Mouse (Mus musculus) brain, embryonic 18.5 days (tissue): ENCODE results near the gene Fancc.
"Not testable (repeated sequence)": the region's sequence is repeated elsewhere in the genome, so short reads cannot be mapped to it uniquely, and the experiment has no call there.

Experiments used
- DNase-seq: peaks from one replicate; pipeline ENCODE4 v3.0.0-alpha.2; 2012; ENCODE audit warnings: low read depth, low spot score

Gene Fancc

DNA sequence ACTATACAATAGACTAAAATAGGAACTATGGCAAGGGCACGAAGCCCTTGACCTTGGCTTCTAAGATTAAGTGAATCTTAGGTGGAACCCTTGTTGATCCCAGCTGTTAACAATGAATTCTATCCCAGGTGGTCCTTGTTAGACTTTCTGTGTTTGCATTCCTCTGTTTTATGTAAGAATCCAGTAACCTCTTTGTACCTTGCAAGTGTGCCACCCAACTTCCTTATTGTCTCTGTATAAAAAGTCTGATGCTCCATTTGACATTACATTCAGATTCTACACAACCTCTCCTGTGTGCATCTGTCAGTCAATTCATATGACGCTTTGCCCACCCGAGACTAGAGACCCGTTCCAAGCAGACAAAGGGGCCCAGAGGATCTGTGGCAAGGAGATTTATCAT lies 143.8 kb downstream of the Fancc start:
- not testable (repeated sequence) for DNase-seq

DNA sequence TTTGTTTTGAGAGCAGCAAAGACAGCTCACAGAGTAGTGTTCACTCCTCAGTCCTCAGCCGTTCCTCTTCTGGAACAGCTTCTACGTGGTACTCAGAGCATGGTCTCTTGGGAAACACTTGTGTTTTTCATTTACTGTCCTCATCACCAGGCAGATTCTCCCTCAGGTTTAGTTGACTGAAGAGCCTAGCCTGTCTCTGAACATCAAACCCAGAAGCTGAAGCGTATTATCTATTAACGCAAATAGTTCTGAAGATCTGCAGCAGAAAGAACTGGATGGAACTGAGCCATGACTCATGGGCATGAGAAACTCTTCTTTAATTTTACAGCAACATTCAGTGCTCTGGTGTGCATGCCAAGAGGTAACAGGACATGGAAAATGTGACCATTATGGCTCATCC lies 147.0 kb downstream of the Fancc start:
- DNase-seq = no peak

DNA sequence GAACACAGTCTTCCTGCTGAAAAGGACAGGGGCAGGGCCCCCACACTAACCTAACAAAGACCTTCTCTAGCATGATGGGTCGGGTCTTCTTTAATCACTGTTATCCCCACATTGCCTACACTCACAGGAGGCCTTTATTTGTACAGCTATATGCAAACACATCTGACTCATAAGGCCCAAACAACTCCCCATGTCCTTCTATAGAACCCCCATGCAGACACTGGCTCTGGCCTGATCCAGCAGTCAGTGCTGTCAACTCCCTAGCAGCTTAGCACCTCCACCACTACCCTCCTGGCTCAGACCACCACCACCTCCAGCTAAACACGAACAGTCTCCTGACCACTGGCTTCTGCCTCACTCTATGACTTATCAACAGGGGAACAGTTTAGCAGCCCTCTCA lies 149.4 kb downstream of the Fancc start:
- no peak for DNase-seq

DNA sequence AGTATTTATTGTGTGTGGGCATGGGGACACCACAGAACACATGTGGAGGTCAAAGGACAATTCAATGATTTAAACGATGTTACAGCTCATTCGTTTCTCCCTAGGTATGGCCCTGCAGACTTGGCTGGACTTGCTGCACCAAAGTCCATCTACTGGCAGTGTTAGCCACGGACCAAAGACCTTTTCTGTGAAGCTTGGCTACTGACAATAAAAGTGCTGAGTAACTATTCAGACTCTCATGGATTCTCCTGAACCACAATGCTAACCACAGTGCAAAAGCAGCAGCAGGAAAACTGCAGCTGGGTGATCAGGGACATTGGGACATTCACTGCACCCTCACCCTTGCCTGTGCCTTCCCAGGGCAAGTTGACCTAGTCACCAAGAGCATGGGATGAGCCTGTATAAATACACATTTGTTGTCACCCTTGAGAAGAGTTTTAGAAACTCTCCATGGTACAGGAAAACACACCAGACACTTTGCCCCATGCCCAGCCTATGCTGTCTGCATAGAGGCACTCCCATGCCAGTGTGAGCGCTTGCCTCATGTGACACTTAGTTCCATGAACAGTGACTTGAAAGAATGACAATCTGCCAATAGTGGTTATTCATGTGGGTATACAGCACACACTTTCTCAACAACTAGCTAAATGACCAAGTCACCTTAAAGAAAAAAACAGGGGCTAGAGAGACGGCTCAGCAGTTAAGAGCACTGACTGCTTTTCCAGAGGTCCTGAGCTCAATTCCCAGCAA lies 151.4 kb downstream of the Fancc start:
- no peak for DNase-seq

DNA sequence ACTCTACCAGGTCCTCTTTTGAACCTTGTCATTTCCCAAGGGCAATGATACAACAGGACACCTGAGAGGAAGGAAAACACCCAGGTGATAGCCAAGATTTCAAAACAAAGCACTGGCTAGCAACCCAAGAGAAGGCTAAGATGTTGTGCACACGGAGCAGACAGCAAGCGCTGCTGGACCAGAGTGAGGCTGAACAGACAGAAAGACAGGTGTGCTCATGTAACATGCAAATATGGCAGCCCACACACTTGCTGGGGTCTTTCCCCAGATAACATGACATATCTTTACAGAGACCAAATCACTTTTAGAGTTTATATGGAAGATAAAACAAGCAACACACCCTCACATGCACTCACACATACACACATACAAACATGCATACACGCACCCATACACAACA lies 152.6 kb downstream of the Fancc start:
- no peak for DNase-seq

DNA sequence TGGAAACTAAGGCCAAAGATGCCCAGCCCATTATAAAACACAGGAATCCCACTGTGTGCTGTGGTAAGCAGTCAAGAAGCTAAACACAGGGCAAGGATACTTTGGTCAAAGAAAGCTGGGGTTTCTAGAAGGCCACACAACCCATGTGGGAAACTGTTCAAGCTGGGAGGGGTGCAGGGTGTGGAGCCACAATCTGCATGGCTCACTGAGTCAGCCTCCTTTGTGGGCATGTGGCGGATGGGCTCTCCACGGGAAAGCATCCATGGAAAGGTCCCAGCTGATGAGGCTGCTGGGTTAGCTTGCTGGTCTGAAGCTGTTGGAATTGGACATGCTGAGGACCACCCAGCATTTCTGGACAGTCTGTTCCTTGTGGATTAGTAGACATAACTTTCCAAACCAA lies 154.3 kb downstream of the Fancc start:
- no peak for DNase-seq

DNA sequence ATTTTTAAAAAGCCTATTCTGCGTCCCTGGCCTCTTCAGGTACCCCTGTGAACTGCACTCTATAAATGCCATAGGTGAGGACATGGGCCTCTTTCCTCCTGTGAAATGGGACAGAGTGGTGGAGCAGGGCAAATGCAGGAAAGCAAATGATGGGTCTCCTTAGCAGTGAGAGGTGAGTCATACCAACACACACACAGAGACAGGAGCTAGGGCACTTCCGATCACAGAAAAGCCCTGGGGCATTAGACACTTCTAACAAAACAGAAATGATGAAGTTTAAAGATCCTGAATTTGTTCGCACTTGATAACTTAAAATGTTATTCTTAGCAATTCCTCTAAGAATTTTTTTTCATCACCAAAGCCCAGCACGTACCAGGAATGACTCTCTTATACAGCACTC lies 157.1 kb downstream of the Fancc start:
- DNase-seq = no peak

DNA sequence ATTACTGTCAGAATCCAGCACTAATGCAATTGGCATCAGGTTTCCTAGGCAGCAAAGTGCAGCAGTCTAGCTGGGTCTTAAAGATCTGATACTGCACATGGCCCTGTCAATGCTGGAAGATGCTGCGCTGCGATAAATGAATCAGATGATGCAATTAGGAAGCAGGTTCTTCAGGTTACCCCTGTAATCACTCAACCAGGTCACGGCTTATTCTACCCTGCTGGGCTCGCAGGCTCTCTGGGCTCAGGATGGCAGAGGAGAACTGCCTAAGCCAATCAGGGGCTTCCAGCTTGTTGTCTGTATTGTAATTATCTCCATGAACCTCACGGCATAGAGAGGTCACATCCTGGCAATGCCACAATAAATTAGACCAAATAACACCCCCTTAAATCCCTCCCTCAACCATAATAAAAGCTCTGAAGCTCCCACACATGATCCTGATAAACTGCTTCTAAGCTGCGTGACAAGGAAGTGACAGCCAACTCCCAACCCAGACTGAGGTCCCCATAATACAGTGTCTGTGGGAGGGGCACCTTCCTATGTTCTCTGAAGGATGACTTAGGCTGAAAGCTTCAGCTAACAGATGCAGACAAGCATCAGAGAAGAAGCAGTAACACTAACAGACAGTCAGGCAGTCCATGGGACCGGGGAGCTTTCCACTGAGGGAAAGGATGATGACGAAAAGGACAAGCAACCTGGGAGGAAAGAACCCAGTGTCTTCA lies 159.7 kb downstream of the Fancc start:
- DNase-seq = no peak

DNA sequence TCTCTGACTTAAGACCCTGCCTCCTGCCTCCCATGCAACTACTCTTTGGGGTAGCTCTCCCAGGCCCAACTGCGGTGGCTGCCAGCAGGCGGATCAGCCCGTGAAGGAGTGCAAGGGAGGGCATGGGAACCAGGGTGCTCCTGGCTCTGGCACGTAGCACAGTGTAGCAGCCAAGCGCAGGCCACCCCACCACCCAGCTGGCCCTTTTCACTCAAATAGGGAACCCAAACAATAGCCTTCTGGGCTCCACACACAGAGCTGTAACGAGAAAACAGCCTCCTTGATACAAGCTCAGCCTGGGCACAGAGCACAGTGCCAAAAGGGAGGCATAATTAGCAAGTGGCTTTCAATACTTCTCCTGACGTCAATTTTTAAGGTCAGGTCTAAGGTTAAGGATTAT lies 160.7 kb downstream of the Fancc start:
- peak; percentile 28 for DNase-seq

DNA sequence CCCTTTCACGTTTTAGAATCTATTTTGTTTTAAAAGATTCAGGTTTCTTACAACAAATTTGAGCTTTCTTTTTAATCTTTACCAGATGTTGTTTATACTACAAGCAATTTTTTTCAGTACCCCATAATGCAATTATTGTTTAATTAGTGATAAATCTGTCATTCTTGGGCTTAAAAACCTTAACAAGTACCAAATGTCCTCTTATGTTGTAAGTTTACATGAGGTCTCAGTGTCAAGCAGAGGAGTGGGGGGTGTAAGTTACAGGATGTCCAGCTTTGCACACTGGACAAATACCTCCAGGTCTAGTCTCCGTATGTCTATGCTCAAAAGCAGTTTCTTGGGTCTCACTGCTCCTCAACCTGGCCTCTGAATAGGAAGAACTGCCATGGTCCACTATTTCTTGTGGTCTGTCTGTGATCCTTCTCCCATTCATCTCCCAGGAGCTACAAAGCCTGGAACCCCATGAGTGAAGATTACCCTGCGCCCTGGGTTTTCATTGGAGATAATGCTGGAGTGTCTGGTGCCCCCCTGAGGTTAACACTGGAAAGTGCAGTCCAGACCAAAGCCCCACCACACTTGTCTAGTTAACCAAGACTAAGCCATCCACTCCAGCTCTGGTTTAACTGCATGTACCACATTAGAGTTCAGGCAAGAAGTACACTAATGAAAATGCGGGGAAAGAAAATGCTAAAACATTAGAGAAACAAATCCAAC lies 161.5 kb downstream of the Fancc start:
- no peak for DNase-seq

DNA sequence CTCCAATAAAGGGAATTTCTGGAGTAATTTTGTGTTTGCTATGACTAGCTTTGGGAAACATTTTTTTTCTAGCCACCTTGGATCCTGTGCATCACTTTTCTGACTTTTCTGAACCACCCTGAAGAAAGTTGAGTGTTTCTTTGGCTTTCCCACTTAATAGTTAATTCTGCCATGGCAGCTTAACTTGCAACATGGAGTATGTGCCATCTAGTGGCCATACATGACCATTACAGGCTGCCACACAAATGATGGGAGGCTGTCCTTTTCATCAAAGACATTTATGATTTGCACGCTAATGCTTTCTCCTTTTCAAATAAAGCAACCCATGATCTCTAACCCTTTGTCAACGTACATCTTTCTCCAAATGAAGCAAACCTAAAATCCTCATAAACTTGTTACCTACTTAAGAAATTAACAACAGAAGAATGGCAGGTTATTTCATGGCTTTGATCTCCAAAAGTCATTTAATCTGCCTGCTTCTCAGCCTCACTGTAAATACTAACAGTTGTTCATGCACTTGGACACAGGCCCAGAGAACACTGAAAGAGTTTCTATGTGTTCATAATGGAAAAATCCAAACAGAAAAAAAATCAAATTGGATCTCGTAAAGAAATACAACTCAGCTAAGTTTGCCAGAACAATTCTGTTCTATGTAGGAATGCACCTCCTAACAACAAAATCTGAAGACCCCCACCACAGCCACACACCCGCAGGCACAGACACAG lies 164.3 kb downstream of the Fancc start:
- DNase-seq = no peak

DNA sequence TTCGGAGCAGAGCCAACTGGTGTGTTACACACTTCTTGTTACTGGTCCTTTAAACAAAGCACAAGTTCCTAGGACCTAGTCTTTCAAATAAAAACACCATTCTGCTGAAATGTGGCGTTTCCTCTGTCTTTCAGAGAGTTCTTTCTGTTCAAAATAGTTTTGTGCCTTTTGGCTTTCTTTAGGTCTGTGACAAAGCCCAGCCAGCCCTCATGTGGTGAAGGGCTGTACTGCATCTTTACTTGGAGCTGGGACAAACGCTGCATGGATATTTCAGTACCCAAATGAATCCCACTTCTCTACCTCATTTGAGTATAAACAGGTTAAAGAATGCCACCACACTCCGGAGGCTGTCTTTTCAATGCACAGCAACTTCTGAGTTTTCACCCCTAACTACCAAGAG lies 165.7 kb downstream of the Fancc start:
- DNase-seq = no peak

DNA sequence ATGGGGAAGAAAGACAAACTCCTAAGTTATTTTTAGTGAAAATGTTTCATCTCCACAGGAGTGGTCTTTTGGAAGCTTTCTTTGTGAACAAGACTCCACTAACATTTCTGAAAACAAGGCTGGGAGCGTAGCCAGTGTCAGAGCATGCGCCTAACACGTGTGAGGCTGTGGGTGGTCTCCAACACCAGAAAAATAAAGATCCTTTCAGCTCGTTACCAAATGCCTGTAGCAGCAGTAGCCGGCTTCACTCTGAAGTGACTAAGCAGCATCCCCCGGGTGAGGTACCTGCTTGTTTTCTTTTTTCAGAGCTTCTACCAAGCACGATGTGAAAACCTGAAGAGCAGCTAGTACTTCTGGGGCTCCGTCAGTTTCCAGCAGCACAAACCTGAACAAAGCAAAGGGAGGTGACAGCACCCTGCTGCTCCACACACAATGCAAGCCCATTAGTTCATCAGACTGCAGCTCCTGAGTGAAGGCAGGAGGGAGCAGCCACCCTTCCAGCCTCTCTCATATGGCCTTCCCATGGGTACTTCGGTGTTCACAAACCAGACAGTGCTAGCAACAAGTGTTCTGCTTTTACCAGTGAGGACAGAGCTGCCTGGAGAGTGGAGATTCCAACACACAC lies 166.7 kb downstream of the Fancc start:
- DNase-seq = no peak

DNA sequence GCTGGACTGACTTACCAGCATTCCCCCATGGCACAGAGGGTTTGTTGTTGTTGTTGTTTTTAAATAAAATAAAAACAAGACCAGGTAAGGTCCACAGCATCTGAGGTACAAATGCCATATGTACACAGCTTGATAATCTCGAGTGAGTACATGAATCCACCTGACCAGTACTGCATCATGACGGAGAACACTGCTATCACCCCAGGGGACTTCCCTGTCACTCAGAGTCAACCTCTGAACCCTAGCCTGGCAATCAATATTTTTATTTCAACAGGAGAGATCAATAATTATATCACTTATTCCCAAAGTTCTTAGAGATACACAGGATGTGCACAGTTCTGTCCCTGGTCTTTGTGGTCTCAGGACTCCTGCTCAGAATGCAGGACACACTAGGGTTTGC lies 171.1 kb downstream of the Fancc start:
- DNase-seq = no peak

DNA sequence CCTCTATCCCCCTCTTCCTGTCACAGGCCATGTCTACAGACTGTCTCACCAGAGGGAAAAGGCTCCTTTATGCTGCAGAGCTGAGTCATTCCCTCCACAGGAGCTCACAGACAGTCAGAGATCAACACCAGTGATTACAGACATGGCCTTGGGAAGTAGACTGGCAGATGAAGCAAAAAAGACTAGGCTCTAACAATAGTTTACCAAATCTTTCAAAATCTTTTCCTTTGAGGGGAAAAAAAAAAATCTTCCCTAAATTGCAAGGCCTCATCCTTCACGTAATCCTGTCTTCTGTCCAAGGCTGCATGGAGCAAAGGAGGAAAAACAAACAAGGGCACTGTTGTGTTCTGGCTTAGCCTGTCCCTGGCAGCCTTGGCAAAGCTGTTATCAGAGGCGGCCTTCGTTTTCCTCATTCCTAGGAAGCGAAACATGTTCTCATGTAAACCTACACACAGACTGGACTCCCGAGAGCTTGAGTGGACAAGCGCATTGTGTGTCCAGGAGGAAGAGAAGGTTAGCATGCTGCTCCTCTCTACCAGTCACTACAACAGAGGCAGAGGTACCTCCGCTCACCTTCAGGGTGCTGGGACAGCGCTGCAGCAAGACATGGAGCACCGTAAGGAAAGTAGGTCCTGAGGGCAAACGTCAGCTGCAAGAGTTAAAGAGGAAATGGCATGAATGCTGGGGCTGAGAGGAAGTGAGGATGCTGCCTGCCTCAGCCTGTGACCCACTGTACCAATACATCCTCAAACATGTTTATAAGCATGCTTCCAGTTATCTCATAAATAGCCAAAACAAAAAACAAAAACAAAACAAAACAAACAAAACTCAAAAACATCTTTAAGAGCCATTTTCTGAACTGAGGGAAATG lies 171.9 kb downstream of the Fancc start:
- no peak for DNase-seq

DNA sequence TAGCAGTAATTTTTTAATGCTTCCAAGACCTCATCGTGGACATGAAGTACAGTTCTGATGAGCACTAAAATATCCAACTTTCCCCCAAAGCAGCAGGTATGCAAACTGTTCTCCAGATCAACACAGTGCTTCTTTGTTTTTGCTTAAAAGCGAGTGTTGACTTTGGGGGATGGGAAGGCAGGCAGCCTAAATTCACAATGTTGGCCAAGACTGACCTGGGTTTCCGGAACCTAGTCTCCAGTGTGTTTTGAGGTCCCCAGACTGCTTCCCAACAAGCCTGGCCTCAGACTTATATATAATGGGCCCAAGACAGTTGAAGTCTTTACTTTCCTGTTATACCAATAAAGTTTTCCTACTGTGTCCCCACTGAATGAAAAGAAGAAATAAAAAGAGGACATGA lies 172.8 kb downstream of the Fancc start:
- no peak for DNase-seq

DNA sequence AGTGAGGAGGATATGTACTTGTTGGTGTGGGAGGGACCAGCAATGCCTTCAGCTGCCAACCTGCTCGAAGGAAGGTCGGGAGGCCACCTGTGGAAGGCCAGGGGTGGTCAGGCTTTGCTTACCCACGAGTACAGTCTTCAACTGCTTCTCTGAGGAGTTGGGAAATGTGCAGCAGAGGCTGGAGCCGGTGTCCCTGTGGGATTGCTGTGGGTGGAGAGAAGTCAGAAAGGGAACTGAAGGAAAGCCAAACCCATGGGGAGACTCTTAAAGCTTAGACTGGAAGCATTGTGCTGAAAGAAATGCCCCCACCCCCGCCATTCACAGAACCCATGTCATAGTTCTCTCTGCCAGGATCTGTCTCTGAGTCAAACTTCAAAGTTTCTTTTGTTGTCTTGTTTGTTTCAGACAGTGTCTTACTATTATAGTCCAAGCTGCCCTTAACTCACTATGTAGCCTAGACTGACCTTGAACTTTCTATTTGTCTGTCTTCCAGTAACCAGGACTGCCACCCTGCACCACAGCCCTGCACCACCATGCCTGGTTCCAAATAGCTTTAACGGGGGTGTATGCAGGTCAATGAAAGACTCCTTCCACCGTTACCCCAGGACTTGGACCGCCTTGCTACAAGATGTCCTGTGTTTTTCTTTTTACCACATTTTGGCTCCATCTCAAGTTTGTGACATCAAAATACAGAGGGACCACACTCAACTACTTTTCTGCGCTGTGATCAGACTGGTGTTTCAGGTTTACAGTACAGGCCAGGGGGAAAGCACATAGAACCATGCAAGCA lies 173.6 kb downstream of the Fancc start:
- DNase-seq = no peak

DNA sequence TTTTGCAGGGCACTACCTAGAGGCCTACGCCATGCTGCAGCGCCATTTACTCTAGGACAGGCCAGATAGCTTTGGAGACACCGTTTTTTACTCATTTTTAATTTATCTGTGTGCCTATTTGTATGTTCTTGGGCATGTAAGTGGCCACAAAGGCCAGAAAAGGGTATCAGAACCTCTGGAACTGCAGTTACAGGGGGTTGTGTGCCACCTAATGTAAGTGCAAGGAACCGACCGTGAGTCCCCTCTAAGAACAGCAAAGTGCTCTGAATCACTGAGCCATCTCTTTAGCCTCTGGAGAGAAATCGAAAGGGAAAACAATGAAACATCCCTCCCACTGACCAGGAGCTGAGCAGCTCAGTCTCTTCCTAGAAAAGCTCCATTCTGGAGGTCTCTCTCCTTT lies 174.3 kb downstream of the Fancc start:
- no peak for DNase-seq

DNA sequence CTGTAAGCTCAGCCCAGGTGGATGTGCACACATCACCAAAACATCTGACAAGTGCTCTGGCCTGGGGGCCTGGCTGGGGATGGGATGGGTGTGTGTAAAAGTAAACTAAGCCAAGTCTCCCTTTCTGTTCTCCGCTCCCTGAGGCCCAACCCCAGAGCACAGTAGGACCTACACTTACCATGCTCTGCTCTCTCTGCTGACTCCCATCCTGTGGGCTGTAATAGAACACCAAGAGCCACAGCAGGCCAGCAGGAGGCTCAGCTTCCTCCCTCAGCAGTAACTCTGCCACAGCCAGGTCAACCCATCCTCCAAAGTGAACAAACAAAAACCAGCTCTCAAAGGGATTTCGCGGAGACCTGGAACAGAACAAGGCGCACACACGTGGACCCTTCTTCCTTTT lies 175.4 kb downstream of the Fancc start:
- no peak for DNase-seq

DNA sequence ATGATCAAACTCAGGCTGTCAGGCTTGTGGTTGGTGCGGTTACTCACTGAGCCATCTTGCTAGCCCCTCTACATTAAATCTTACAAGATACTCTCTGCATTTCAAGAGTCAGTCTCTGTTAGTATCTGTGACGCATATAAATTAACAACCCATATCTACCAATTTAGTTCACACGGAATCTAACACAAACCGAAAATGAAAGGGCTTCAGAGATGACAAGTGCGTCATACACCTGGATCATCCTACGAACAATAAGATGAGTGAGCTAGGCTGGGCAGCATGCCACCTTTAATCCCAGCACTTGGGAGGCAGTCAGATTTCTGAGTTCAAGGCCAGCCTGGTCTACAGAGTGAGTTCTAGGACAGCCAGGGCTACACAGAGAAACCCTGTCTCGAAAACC lies 177.3 kb downstream of the Fancc start:
- no peak for DNase-seq
